Mouse (Mus musculus) heart, postnatal 0 days (tissue): ENCODE results near the gene Cpsf7.
A peak's percentile ranks its signal among the peaks of the same experiment; 100 is the strongest.

Experiments used
- CTCF ChIP-seq: IDR thresholded peaks from 2 replicates; pipeline ENCODE4 v1.5.1; 2016; ENCODE audit warnings: antibody characterized with exemption, control low read depth, low read depth
- EP300 ChIP-seq: IDR thresholded peaks from 2 replicates; pipeline ENCODE4 v1.6.1; 2016; ENCODE audit warnings: antibody characterized with exemption, low read depth

DNA sequence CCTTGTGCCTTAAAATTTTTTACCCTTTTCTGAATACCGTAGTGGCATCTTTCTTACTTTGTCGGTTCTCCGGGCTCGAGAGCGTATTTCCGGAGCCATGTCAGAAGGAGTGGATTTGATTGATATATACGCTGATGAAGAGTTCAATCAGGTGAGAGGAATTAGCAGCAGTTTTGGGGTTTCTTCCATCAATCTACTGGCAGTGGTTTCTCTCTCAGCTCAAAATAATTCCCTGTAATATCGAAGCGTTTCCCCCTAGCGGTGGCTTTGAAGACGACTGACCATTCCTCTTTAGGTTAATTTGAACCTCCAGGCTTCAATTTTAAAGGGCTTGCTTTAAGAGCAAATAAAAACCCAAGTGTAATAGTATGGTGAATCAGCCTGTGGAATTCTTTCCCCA, 844 bp downstream of the Cpsf7 start, which contains the start of gene Sdhaf2:
- peak; percentile 62 for TF ChIP-seq CTCF
- TF ChIP-seq EP300, result no peak
